In genomic region chr7:143185506-143185905, GRCm38 (mm10) we compare ENCODE assay signal across 19 mouse cellular contexts.
"Had no signal": no experiment of that assay in that cellular context is flagged by ENCODE, and none has a peak within 500 bp of the region (broad histone marks: within the 10 kb centered on the region; RNA-seq: fewer than 3 reads in every experiment).

No protein-coding gene starts in this region.

- H3K9me3 ChIP-seq: heart, embryonic 12.5 days; hindbrain, embryonic 10.5 days; hindbrain, embryonic 12.5 days; intestine, embryonic 15.5 days; limb, embryonic 13.5 days; limb, embryonic 15.5 days; liver, embryonic 12.5 days had no signal

- DNase-seq: gastrocnemius, adult 2 months; gastrocnemius, postnatal 10 days; gastrocnemius, postnatal 25 days; heart, postnatal 10 days; heart, postnatal 4 days; kidney, adult 18-20 months; kidney, adult 8-10 months; kidney, postnatal 10 days; kidney, postnatal 4 days had no signal

- H3K27ac ChIP-seq: gastrocnemius, adult 2 months; hindbrain, embryonic 12.5 days; hindbrain, embryonic 14.5 days; intestine, embryonic 15.5 days; layer of hippocampus, adult 2 months; left cerebral cortex, adult 2 months; limb, embryonic 13.5 days; liver, embryonic 12.5 days had no signal

- H3K4me3 ChIP-seq: gastrocnemius, adult 2 months; heart, embryonic 12.5 days; hindbrain, embryonic 10.5 days; hindbrain, embryonic 12.5 days; intestine, embryonic 15.5 days; layer of hippocampus, adult 2 months; left cerebral cortex, adult 2 months; limb, embryonic 13.5 days; limb, embryonic 15.5 days; liver, embryonic 12.5 days had no signal

- H3K27me3 ChIP-seq: heart, embryonic 12.5 days; hindbrain, embryonic 12.5 days; intestine, embryonic 15.5 days; limb, embryonic 13.5 days; limb, embryonic 15.5 days had no signal

- H3K36me3 ChIP-seq: hindbrain, embryonic 10.5 days; hindbrain, embryonic 12.5 days; intestine, embryonic 15.5 days; limb, embryonic 13.5 days; limb, embryonic 15.5 days; liver, embryonic 12.5 days had no signal
